Mouse (Mus musculus) small intestine, adult 2 months (tissue): Measurements from ENCODE around the gene Morc2a.

Experiments
- CTCF ChIP-seq: fragments of 200-500 bp; IDR thresholded peaks from 2 replicates; pipeline ENCODE4 v1.5.1; 2012; ENCODE audit warnings: low read depth, mild to moderate bottlenecking, control low read depth, inconsistent platforms, low read length, moderate library complexity, mixed read lengths; ENCODE audit not compliant: insufficient replicate concordance, insufficient read length; ENCODE audit errors: extremely low read depth
- POLR2A ChIP-seq: fragments of 200-500 bp; IDR thresholded peaks from 2 replicates; pipeline ENCODE4 v1.6.1; 2012; ENCODE audit warnings: low read depth, mild to moderate bottlenecking, control low read depth, inconsistent platforms, low read length, moderate library complexity

DNA sequence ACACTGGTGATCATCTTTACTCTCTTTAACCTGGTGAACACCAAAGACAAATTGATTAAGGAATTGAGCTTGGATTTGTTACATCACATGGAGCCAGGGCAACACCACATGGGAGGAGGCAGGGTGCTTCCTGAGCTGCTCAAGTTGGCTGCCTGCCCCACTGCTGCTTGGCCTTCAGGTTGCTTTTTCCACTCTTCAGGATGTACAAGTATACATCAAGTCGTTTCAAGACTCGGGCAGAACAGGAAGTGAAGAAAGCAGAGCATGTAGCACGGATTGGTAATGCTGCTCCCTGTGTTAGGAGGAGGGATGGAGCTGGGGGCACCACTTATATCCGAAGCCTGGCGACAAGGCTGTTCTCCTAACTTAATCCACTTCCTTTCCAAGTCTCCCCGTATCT lies 28.2 kb downstream of the Morc2a start:
- TF ChIP-seq POLR2A (no peak), CTCF (no peak)
